Mouse (Mus musculus): ENCODE results near the gene Ak2.

GRCm38 (mm10) chr4:129034224-129034623 lies 42.5 kb downstream of the Ak2 start:
- TF ChIP-seq CTCF (IDR thresholded peaks at IDR 0.05; ENCODE audit: borderline replicate concordance, insufficient read depth, low read length) (no peak), POLR2A (IDR thresholded peaks at IDR 0.05; ENCODE audit: low read depth, low read length) (no peak)
